Mouse (Mus musculus) hindbrain, postnatal 0 days (tissue): ENCODE data around the gene Chrm2. TPM values are rescaled to one million over a fixed set of nuclear protein-coding genes. Genes with fewer than 3 reads are reported as not detected.

Experiments
- ATAC-seq: fragments of 200-750 bp; cut with Nextera tagmentation; 2 replicates; pipeline ENCODE4 v1.8.0; 2017; ENCODE audit warnings: mild to moderate bottlenecking, moderate TSS enrichment, moderate library complexity
- DNase-seq: peaks from one replicate; pipeline ENCODE4 v3.0.0-alpha.2; 2015; ENCODE audit warnings: low spot score
- H3K27ac ChIP-seq: fragments of 300-500 bp; sonication (generic); 2 replicates; pipeline ENCODE4 v1.5.1; 2014; ENCODE audit warnings: mild to moderate bottlenecking
- H3K27me3 ChIP-seq: fragments of 300-500 bp; sonication (generic); 2 replicates; pipeline ENCODE4 v1.6.1; 2014; ENCODE audit warnings: low read length, mixed read lengths; ENCODE audit not compliant: insufficient read depth
- H3K36me3 ChIP-seq: fragments of 300-500 bp; sonication (generic); 2 replicates; pipeline ENCODE4 v1.6.1; 2014; ENCODE audit warnings: low read length, mixed read lengths; ENCODE audit not compliant: insufficient read depth
- H3K4me1 ChIP-seq: fragments of 300-500 bp; sonication (generic); 2 replicates; pipeline ENCODE4 v1.6.1; 2014; ENCODE audit warnings: antibody characterized with exemption, low read length, mixed read lengths; ENCODE audit not compliant: insufficient read depth
- H3K4me2 ChIP-seq: fragments of 300-500 bp; sonication (generic); 2 replicates; pipeline ENCODE4 v1.6.1; 2014; ENCODE audit warnings: low read depth, mild to moderate bottlenecking, low read length, moderate library complexity, mixed read lengths
- H3K4me3 ChIP-seq: fragments of 300-500 bp; sonication (generic); 2 replicates; pipeline ENCODE4 v1.5.1; 2014; ENCODE audit warnings: low read length
- H3K9ac ChIP-seq: fragments of 300-500 bp; sonication (generic); replicated peaks from 2 replicates; pipeline ENCODE4 v1.6.1; 2014; ENCODE audit warnings: mild to moderate bottlenecking, low read length, moderate library complexity, mixed read lengths
- H3K9me3 ChIP-seq: fragments of 300-500 bp; sonication (generic); 2 replicates; pipeline ENCODE4 v1.6.1; 2016; ENCODE audit warnings: low read length, mixed read lengths
- CTCF ChIP-seq: IDR thresholded peaks from 2 replicates; pipeline ENCODE4 v1.5.1; 2016; ENCODE audit warnings: antibody characterized with exemption, control low read depth, low read depth
- WGBS: fragments of 180-500 bp; shearing (Covaris S2); extraction: QIAGEN DNeasy Blood & Tissue Kit; methylation state at CpG from one replicate; pipeline ENCODE4 v1.1.7; 2014; 5-methylcytosine and 5-hydroxymethylcytosine counted together
- microRNA counts: library from miRNA; unstranded; fragments of <30 nt; microRNA quantifications from one replicate; lab custom pipeline; 2015
- microRNA-seq, 2 experiments: library from miRNA; unstranded; fragments of <30 nt; microRNA quantifications; one replicate each; pipeline ENCODE4; 2016
- polyA plus RNA-seq: library from polyadenylated mRNA; unstranded; fragments of >200 nt; fragmentation: Nextera tagmentation; extraction: Ambion mirVana; gene quantifications from 2 replicates; pipeline ENCODE4 v1.2.1, GENCODE M21; 2015
- total RNA-seq: library from RNA; depleted of rRNA; stranded (reverse); fragments of >200 nt; gene quantifications from 2 replicates; pipeline ENCODE4 v1.2.3, GENCODE M21; 2014

Gene Chrm2
- total and polyA plus RNA-seq, 2 experiments from 2014 or later: 8.3 to 16.6 TPM

DNA sequence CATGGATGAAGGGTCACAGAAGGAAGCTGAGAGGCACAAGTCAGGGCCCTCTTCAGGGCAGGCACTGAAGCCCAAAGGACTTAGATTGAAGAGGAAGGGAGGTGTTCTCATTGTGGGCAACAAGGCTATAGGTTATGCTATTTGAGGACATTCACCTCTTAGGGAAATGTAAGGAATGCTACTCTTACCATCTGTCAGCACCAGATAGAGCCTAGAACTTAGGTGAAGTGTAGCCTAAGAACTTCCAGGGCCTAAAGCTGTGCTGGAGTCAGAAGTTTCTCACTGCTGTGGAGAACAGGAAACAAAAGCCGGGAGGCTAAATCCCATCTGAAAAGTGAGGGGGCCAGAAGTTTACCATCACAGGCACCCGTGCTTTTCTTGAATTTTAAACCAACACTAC lies 120.6 kb downstream of the Chrm2 start:
- 66% methylated on average over 2 of the region's 2 CpGs for whole genome bisulfite sequencing
- no peak overlapping the region for H3K27ac ChIP-seq
- H3K4me3 ChIP-seq: no peak overlapping the region
- H3K9ac ChIP-seq: no peak overlapping the region
- no peak for TF ChIP-seq CTCF
- H3K36me3 ChIP-seq: no peaks in the 10 kb centered on the region
- no peaks in the 10 kb centered on the region; the same call in 1 of the 2 replicates for H3K4me1 ChIP-seq
- ATAC-seq: no peak
- no peaks in the 10 kb centered on the region for H3K27me3 ChIP-seq
- no peaks in the 10 kb centered on the region for H3K9me3 ChIP-seq
- no peak for DNase-seq
- H3K4me2 ChIP-seq: no peak overlapping the region

DNA sequence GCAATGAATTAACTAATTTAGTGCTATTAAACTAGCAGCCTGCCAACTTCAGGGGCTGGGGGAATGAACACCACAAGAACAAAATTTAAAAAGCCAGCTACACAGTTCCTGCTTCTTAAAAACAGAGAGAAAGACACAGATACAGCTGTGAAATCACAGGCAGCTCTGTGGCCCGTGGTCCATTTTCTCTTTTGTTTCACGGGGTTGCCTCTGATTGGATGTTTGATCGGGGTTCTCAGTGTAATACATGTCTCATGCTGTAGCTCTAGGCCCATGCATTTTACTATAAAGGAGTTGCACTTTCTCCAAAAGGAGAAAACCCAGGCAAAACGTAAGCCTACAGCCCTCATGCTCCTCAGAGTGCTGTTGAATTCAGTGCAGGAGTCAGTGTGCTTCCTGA lies 128.6 kb downstream of the Chrm2 start:
- Histone ChIP-seq H3K4me3 (no peak overlapping the region), H3K36me3 (no peaks in the 10 kb centered on the region), H3K4me2 (no peak overlapping the region), H3K27ac (no peak overlapping the region), H3K9ac (no peak overlapping the region), H3K9me3 (no peaks in the 10 kb centered on the region), H3K27me3 (no peaks in the 10 kb centered on the region), H3K4me1 (no peaks in the 10 kb centered on the region)
- ATAC-seq (no peak), DNase-seq (no peak)
- 57% methylated on average over 4 of the region's 4 CpGs for WGBS
- no peak for TF ChIP-seq CTCF

DNA sequence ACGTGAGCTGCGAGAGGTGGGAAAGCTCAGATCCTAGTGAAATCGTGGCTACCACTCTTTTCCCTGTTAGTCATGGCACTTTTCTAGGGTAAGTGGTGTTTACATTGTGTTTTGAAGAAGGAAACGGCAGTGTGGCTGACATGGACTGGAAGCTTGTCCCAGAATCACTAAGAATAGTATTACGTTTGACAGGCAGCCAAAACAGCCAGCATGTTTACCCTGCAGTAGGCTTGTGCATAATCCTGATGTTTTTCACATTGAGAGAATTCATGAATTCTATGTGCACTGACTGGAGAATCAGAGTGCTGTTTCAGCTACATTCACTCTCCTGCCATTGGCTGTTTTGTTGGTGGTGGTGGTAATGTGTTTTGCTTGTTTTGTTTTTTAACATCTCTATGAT lies 129.4 kb downstream of the Chrm2 start:
- ATAC-seq: no peak
- Histone ChIP-seq H3K4me1 (no peaks in the 10 kb centered on the region), H3K27me3 (no peaks in the 10 kb centered on the region), H3K36me3 (no peaks in the 10 kb centered on the region), H3K9ac (no peak overlapping the region), H3K4me3 (no peak overlapping the region), H3K27ac (no peak overlapping the region), H3K4me2 (no peak overlapping the region), H3K9me3 (no peaks in the 10 kb centered on the region)
- no peak for TF ChIP-seq CTCF
- no peak for DNase-seq
- WGBS: 60% methylated on average over 5 of the region's 5 CpGs

DNA sequence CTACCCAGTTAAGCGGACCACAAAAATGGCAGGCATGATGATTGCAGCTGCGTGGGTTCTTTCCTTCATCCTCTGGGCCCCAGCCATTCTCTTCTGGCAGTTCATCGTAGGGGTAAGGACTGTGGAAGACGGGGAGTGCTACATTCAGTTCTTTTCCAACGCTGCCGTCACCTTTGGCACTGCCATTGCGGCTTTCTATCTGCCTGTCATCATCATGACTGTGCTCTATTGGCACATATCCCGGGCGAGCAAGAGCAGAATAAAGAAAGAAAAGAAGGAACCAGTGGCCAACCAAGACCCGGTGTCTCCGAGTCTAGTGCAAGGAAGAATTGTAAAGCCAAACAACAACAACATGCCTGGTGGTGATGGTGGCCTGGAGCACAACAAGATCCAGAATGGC lies 135.7 kb downstream of the Chrm2 start:
- TF ChIP-seq CTCF: no peak
- ATAC-seq: no peak
- WGBS: 92% methylated on average over 11 of the region's 11 CpGs

GRCm38 (mm10) chr6:36528509-36528908 lies 140.6 kb downstream of the Chrm2 start:
- no peak overlapping the region for H3K4me3 ChIP-seq
- TF ChIP-seq CTCF: no peak
- no peak overlapping the region for H3K9ac ChIP-seq
- no peak overlapping the region for H3K27ac ChIP-seq
- H3K4me1 ChIP-seq: no peaks in the 10 kb centered on the region
- H3K36me3 ChIP-seq: no peaks in the 10 kb centered on the region
- H3K9me3 ChIP-seq: no peaks in the 10 kb centered on the region
- no peak overlapping the region for H3K4me2 ChIP-seq
- H3K27me3 ChIP-seq: no peaks in the 10 kb centered on the region
- DNase-seq: no peak
- no peak for ATAC-seq
- 81% methylated on average over 4 of the region's 4 CpGs for WGBS

More for the DNA sequence above, 135.7 kb downstream of the Chrm2 start:
- DNase-seq: no peak
- Histone ChIP-seq H3K36me3 (no peaks in the 10 kb centered on the region), H3K4me3 (no peak overlapping the region), H3K4me1 (no peaks in the 10 kb centered on the region), H3K9me3 (no peaks in the 10 kb centered on the region), H3K27me3 (no peaks in the 10 kb centered on the region), H3K27ac (no peak overlapping the region), H3K4me2 (no peak overlapping the region), H3K9ac (no peak overlapping the region)

- no peak overlapping the region for H3K27ac ChIP-seq
- no peaks in the 10 kb centered on the region for H3K4me1 ChIP-seq
- no peak overlapping the region for H3K4me2 ChIP-seq
- ATAC-seq (no peak), DNase-seq (no peak)
- no peaks in the 10 kb centered on the region for H3K27me3 ChIP-seq
- WGBS: 72% methylated on average over 6 of the region's 6 CpGs
- no peak for TF ChIP-seq CTCF
- no peaks in the 10 kb centered on the region for H3K36me3 ChIP-seq
- H3K9me3 ChIP-seq: no peaks in the 10 kb centered on the region
- H3K9ac ChIP-seq: no peak overlapping the region
- no peak overlapping the region for H3K4me3 ChIP-seq
These were observed 153.4 kb downstream of the Chrm2 start for GRCm38 (mm10) chr6:36541247-36541646.

DNA sequence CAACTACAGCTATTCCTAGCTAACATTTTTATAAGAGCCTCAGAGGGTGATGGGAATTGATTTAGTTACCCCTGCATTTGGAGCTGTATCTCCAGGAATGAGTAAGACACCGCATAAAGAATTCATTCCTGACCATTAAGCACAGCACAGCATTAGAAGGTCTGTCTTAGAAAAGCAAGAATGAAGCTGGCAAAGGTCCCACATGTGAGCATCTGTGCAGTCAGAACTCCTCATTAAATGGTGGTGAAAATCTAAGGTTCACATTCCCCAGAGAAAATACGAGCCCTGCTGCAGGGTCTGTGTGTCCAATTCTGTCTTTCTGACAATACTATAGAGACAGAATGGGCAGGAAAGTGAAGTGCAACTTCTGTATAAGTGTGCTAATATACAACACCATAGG lies 179.0 kb downstream of the Chrm2 start:
- no peaks in the 10 kb centered on the region for H3K9me3 ChIP-seq
- no peaks in the 10 kb centered on the region for H3K27me3 ChIP-seq
- no peak overlapping the region for H3K27ac ChIP-seq
- H3K9ac ChIP-seq: no peak overlapping the region
- no peaks in the 10 kb centered on the region for H3K36me3 ChIP-seq
- ATAC-seq (no peak), DNase-seq (peak; percentile 48)
- TF ChIP-seq CTCF: no peak
- H3K4me2 ChIP-seq: no peak overlapping the region
- WGBS: 52% methylated on average over 2 of the region's 2 CpGs
- H3K4me1 ChIP-seq: no peaks in the 10 kb centered on the region
- H3K4me3 ChIP-seq: no peak overlapping the region

MicroRNAs within 50 kb of the gene (microRNA counts, 519-probe panel; counts per million panel counts)
- microRNA mmu-miR-490 (lab: Ali Mortazavi, UCI): not detected

Small RNA genes lying within 50 kb of the gene (microRNA-seq; reads per million reads assigned to microRNA genes)
- 59.6 to 117 reads per million in 2 experiments for gene Mir490
